Comparison of ENCODE assay signal across 29 mouse cellular contexts in genomic region chr16:48739974-48740373, GRCm38 (mm10). TPM values are rescaled to one million over a fixed set of nuclear protein-coding genes. Genes with fewer than 3 reads are reported as not detected.
"Had no signal": no experiment of that assay in that cellular context is flagged by ENCODE, and none has a peak within 500 bp of the region (broad histone marks: within the 10 kb centered on the region; RNA-seq: fewer than 3 reads in every experiment).

No protein-coding gene starts in this region.

- ATAC-seq: hindbrain, postnatal 0 days; intestine, embryonic 16.5 days; liver, embryonic 12.5 days had no signal

- DNase-seq: gastrocnemius, postnatal 14 days; gastrocnemius, postnatal 36 days; heart, adult 11 months; heart, adult 2 months; heart, postnatal 14 days; heart, postnatal 36 days; kidney, adult 11 months; kidney, adult 9 months; kidney, postnatal 14 days; kidney, postnatal 36 days; layer of hippocampus, postnatal 36 days; left cerebral cortex, postnatal 4 days; lung, adult 18-20 months had no signal

RNA-seq across cellular contexts. Expression of gene Trat1, which starts 31.8 kb away (rescaled TPM):
- total RNA-seq: gastrocnemius, adult 18-20 months; gastrocnemius, adult 8-10 months; gastrocnemius, postnatal 14 days; heart, postnatal 36 days; liver, adult 2 months had no signal
- polyA plus RNA-seq: heart, embryonic 13.5 days; heart, postnatal 0 days; hindbrain, embryonic 11.5 days; hindbrain, postnatal 0 days; intestine, embryonic 14.5 days; kidney, embryonic 15.5 days; kidney, postnatal 0 days; limb, embryonic 11.5 days; limb, embryonic 13.5 days; liver, embryonic 12.5 days; liver, embryonic 14.5 days; liver, embryonic 16.5 days had no signal
